Mouse (Mus musculus): ENCODE data around the gene Slc35c1.
"Not testable (repeated sequence)": the region's sequence is repeated elsewhere in the genome, so short reads cannot be mapped to it uniquely, and the experiment has no call there.

Gene Slc35c1

GRCm38 (mm10) chr2:92476580-92476979, 16.2 kb upstream of the Slc35c1 start:
- not testable (repeated sequence) for DNase-seq (ENCODE audit: low spot score in 2 of 2)

- no peak for DNase-seq (ENCODE audit: low spot score in 2 of 2)
Observed at GRCm38 (mm10) chr2:92475711-92476110, 15.4 kb upstream of the Slc35c1 start.

GRCm38 (mm10) chr2:92474920-92475319, 14.6 kb upstream of the Slc35c1 start:
- no peak for DNase-seq (ENCODE audit: low spot score in 2 of 2)

GRCm38 (mm10) chr2:92471886-92472670, 11.7 kb upstream of the Slc35c1 start:
- DNase-seq (ENCODE audit: low spot score in 2 of 2): no peak

- no peak for DNase-seq (ENCODE audit: low spot score in 2 of 2)
Observed at GRCm38 (mm10) chr2:92464690-92465089, 4.4 kb upstream of the Slc35c1 start.

GRCm38 (mm10) chr2:92461215-92461614, 877 bp upstream of the Slc35c1 start:
- no peak for DNase-seq (ENCODE audit: low spot score in 2 of 2)

GRCm38 (mm10) chr2:92459141-92459920, 1.0 kb downstream of the Slc35c1 start:
- DNase-seq (ENCODE audit: low spot score in 2 of 2): peak; percentile 67 to 80

- DNase-seq (ENCODE audit: low spot score in 2 of 2): no peak
Observed at GRCm38 (mm10) chr2:92458481-92458880, 1.9 kb downstream of the Slc35c1 start.

GRCm38 (mm10) chr2:92456970-92457530, 3.3 kb downstream of the Slc35c1 start:
- DNase-seq (ENCODE audit: low spot score in 2 of 2): no peak

GRCm38 (mm10) chr2:92455704-92456103, 4.6 kb downstream of the Slc35c1 start:
- no peak for DNase-seq (ENCODE audit: low spot score in 2 of 2)

- DNase-seq (ENCODE audit: low spot score in 2 of 2): no peak
Observed at GRCm38 (mm10) chr2:92454166-92454565, 6.2 kb downstream of the Slc35c1 start.

- no peak for DNase-seq (ENCODE audit: low spot score in 2 of 2)
Observed at GRCm38 (mm10) chr2:92451126-92451525, 9.2 kb downstream of the Slc35c1 start.

GRCm38 (mm10) chr2:92447121-92447740, 13.1 kb downstream of the Slc35c1 start:
- no peak for DNase-seq (ENCODE audit: low spot score in 2 of 2)

- no peak for DNase-seq (ENCODE audit: low spot score in 2 of 2)
Observed at GRCm38 (mm10) chr2:92446656-92447055, 13.7 kb downstream of the Slc35c1 start.

- DNase-seq (ENCODE audit: low spot score in 2 of 2): no peak
Observed at GRCm38 (mm10) chr2:92445890-92446289, 14.4 kb downstream of the Slc35c1 start.

GRCm38 (mm10) chr2:92444376-92444775, 16.0 kb downstream of the Slc35c1 start:
- no peak for DNase-seq (ENCODE audit: low spot score in 2 of 2)

GRCm38 (mm10) chr2:92443313-92443712, 17.0 kb downstream of the Slc35c1 start:
- DNase-seq (ENCODE audit: low spot score in 2 of 2): no peak

- DNase-seq (ENCODE audit: low spot score in 2 of 2): no peak
Observed at GRCm38 (mm10) chr2:92442419-92443001, 17.8 kb downstream of the Slc35c1 start.

GRCm38 (mm10) chr2:92440432-92440831, 19.9 kb downstream of the Slc35c1 start:
- DNase-seq (ENCODE audit: low spot score in 2 of 2): no peak

GRCm38 (mm10) chr2:92438567-92438966, 21.8 kb downstream of the Slc35c1 start:
- DNase-seq (ENCODE audit: low spot score in 2 of 2): no peak

GRCm38 (mm10) chr2:92437875-92438274, 22.5 kb downstream of the Slc35c1 start:
- peak; percentile 67 to 72 for DNase-seq (ENCODE audit: low spot score in 2 of 2)

- DNase-seq (ENCODE audit: low spot score in 2 of 2): no peak
Observed at GRCm38 (mm10) chr2:92437366-92437765, 23.0 kb downstream of the Slc35c1 start.

Measured in urinary bladder, adult 18-20 months (tissue).